ENCODE assay signal across 15 mouse cellular contexts in genomic region chr4:77399146-77399545, GRCm38 (mm10).
DNase-seq lines count a peak whose midpoint lies in the region; ATAC-seq and TF ChIP-seq lines count a peak whose summit lies in the region.
"Had no signal": no experiment of that assay in that cellular context is flagged by ENCODE, and none has a peak within 500 bp of the region (broad histone marks: within the 10 kb centered on the region; RNA-seq: fewer than 3 reads in every experiment).

No protein-coding gene starts in this region.

- H3K4me1 ChIP-seq in hindbrain, postnatal 0 days (ENCODE audit: insufficient read depth, low read length), result no peaks in the 10 kb centered on the region
- no peaks in the 10 kb centered on the region for H3K4me1 ChIP-seq in hindbrain, embryonic 10.5 days (replicated peaks)
- H3K4me1 ChIP-seq in neural tube, embryonic 13.5 days (replicated peaks), result no peaks in the 10 kb centered on the region
- H3K4me1 ChIP-seq in neural tube, embryonic 15.5 days, result no peaks in the 10 kb centered on the region
- H3K4me1 ChIP-seq: embryonic facial prominence, embryonic 12.5 days had no signal

- no peak overlapping the region for H3K27ac ChIP-seq in hindbrain, postnatal 0 days
- no peak overlapping the region for H3K27ac ChIP-seq in hindbrain, embryonic 10.5 days
- 0 out of 2 replicates have a peak overlapping the region, but pooled peaks have one; percentile 14 for H3K27ac ChIP-seq in neural tube, embryonic 13.5 days (replicated peaks)
- no peak overlapping the region for H3K27ac ChIP-seq in neural tube, embryonic 15.5 days (replicated peaks)
- H3K27ac ChIP-seq: embryonic facial prominence, embryonic 12.5 days had no signal

- H3K36me3 ChIP-seq in hindbrain, postnatal 0 days (ENCODE audit: insufficient read depth, low read length), result no peaks in the 10 kb centered on the region
- H3K36me3 ChIP-seq in hindbrain, embryonic 10.5 days, result no peaks in the 10 kb centered on the region
- no peaks in the 10 kb centered on the region for H3K36me3 ChIP-seq in neural tube, embryonic 13.5 days
- no peaks in the 10 kb centered on the region for H3K36me3 ChIP-seq in neural tube, embryonic 15.5 days
- H3K36me3 ChIP-seq: embryonic facial prominence, embryonic 12.5 days had no signal

- WGBS in hindbrain, postnatal 0 days, result 71% methylated on average over 4 of the region's 4 CpGs
- WGBS in hindbrain, embryonic 10.5 days, result 92% methylated on average over 4 of the region's 4 CpGs
- 78% methylated on average over 4 of the region's 4 CpGs for WGBS in neural tube, embryonic 13.5 days
- 75% methylated on average over 4 of the region's 4 CpGs for WGBS in neural tube, embryonic 15.5 days

- DNase-seq in hindbrain, postnatal 0 days (ENCODE audit: low spot score), result peak; percentile 47
- no peak for DNase-seq in hindbrain, embryonic 10.5 days (ENCODE audit: low spot score)
- peak; percentile 3 for DNase-seq in layer of hippocampus, adult 9-10 months (ENCODE audit: low spot score)
- no peak for DNase-seq in layer of hippocampus, adult 8-10 months (ENCODE audit: low spot score in 2 of 2)
- DNase-seq in thymus, postnatal 4 days, result no peak
- DNase-seq: adrenal gland, postnatal 36 days; cerebellum, adult 8-10 months; liver; lung, postnatal 10 days; spleen, adult 18-20 months; thymus, adult 18-20 months had no signal

- TF ChIP-seq CTCF in hindbrain, postnatal 0 days (IDR thresholded peaks at IDR 0.05; ENCODE audit: low read depth), result peak; percentile 48

- no peak for ATAC-seq in hindbrain, postnatal 0 days
- ATAC-seq in neural tube, embryonic 13.5 days (ENCODE audit: low read depth), result no peak
- ATAC-seq in neural tube, embryonic 15.5 days (ENCODE audit: low FRiP score), result no peak
- ATAC-seq: inflammation-experienced regulatory T-cells, adult 6 months had no signal

- no peak overlapping the region for H3K9ac ChIP-seq in hindbrain, postnatal 0 days (replicated peaks; ENCODE audit: low read length)
- no peak overlapping the region for H3K9ac ChIP-seq in neural tube, embryonic 13.5 days
- no peak overlapping the region for H3K9ac ChIP-seq in neural tube, embryonic 15.5 days (replicated peaks)
- H3K9ac ChIP-seq: embryonic facial prominence, embryonic 12.5 days had no signal

- H3K4me2 ChIP-seq in hindbrain, postnatal 0 days (ENCODE audit: low read depth, low read length), result no peak overlapping the region
- no peak overlapping the region for H3K4me2 ChIP-seq in neural tube, embryonic 13.5 days
- no peak overlapping the region for H3K4me2 ChIP-seq in neural tube, embryonic 15.5 days
- H3K4me2 ChIP-seq: embryonic facial prominence, embryonic 12.5 days had no signal

- no peaks in the 10 kb centered on the region for H3K9me3 ChIP-seq in hindbrain, postnatal 0 days (ENCODE audit: low read length)
- H3K9me3 ChIP-seq in hindbrain, embryonic 10.5 days, result no peaks in the 10 kb centered on the region
- no peaks in the 10 kb centered on the region for H3K9me3 ChIP-seq in neural tube, embryonic 13.5 days
- H3K9me3 ChIP-seq in neural tube, embryonic 15.5 days (replicated peaks), result no peaks in the 10 kb centered on the region
- H3K9me3 ChIP-seq: embryonic facial prominence, embryonic 12.5 days had no signal

- no peaks in the 10 kb centered on the region for H3K27me3 ChIP-seq in hindbrain, postnatal 0 days (ENCODE audit: insufficient read depth, low read length)
- no peaks in the 10 kb centered on the region for H3K27me3 ChIP-seq in hindbrain, embryonic 10.5 days (ENCODE audit: insufficient read depth, poor library complexity, severe bottlenecking)
- H3K27me3 ChIP-seq in neural tube, embryonic 13.5 days, result no peaks in the 10 kb centered on the region
- H3K27me3 ChIP-seq in neural tube, embryonic 15.5 days (replicated peaks), result no peaks in the 10 kb centered on the region
- H3K27me3 ChIP-seq: embryonic facial prominence, embryonic 12.5 days had no signal

- no peak overlapping the region for H3K4me3 ChIP-seq in hindbrain, postnatal 0 days (ENCODE audit: low read length)
- no peak overlapping the region for H3K4me3 ChIP-seq in hindbrain, embryonic 10.5 days
- no peak overlapping the region for H3K4me3 ChIP-seq in neural tube, embryonic 13.5 days
- no peak overlapping the region for H3K4me3 ChIP-seq in neural tube, embryonic 15.5 days (replicated peaks)
- H3K4me3 ChIP-seq: embryonic facial prominence, embryonic 12.5 days had no signal

Comparison
In these comparisons a context has a peak if more than half of its experiments do, and no peak if none do; other contexts are left out.
1. DNase-seq: peak in hindbrain, postnatal 0 days (single experiment) and layer of hippocampus, adult 9-10 months (single experiment); none in hindbrain, embryonic 10.5 days (single experiment), layer of hippocampus, adult 8-10 months (0 of 2) and thymus, postnatal 4 days (single experiment).